Mouse (Mus musculus) brain, embryonic 14.5 days (tissue): ENCODE results near the gene Gm3543. TPM values are rescaled to one million over a fixed set of nuclear protein-coding genes. Genes with fewer than 3 reads are reported as not detected.
"Not testable (repeated sequence)": the region's sequence is repeated elsewhere in the genome, so short reads cannot be mapped to it uniquely, and the experiment has no call there.

Experiments
- DNase-seq: peaks from one replicate; pipeline ENCODE4 v3.0.0-alpha.2; 2011; ENCODE audit warnings: low read depth
- polyA plus RNA-seq: library from polyadenylated mRNA; depleted of rRNA; stranded (reverse); fragments of >200 nt; gene quantifications from 2 replicates; pipeline ENCODE4 v1.2.3, GENCODE M21; 2012; rRNA removed

Gene Gm3543
- not detected in 2 replicates for polyA plus RNA-seq

- not testable (repeated sequence) for DNase-seq
These were observed at the start of gene Gm3543 for GRCm38 (mm10) chr14:41983225-41983624. TSS of gene Gm3543 (minus strand) at chr14:41983325.

DNA sequence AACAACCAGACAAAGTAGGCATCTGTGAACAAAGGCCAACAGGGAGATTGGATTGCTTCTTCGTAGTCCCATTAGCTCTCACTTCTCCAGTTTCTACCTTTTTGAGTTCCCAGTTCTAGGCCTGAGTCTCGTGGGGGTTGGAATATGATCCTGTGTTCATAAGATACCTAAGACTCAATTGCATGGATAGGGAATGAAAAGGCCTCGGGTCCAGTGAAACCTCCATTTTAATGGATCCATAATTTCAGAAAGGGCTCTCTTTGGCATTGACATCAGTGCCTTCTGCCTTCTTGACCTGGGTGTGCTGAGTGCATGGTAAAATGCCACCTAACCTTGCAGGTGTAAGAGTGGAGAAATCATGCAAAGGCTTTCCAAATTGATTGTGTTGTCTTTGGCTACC lies 14.5 kb downstream of the Gm3543 start:
- DNase-seq, result not testable (repeated sequence)

DNA sequence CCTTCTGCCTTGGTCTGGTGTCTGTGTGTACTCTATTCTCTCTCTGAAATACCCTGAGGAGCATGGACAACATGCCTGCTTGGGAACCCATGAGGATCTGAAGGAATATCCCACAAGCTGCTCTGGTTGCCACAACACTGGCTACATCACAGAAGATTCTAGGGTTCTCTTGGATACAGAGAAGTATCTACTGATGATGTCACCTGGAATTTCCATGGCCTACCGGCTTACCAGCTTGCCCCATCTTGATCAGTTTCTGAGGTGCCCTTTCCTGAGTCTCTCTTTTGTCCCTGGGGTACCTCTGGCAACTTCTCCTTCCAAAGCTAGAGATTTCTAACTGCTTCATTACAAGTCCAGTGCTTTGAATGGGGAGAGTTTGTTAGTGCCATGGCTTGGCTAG lies 15.3 kb downstream of the Gm3543 start, which contains the start of gene Gm6401:
Gene Gm6401, minus strand, starts transcription at position 101 of the 400 bp plus-strand sequence.
- DNase-seq, result not testable (repeated sequence)

DNA sequence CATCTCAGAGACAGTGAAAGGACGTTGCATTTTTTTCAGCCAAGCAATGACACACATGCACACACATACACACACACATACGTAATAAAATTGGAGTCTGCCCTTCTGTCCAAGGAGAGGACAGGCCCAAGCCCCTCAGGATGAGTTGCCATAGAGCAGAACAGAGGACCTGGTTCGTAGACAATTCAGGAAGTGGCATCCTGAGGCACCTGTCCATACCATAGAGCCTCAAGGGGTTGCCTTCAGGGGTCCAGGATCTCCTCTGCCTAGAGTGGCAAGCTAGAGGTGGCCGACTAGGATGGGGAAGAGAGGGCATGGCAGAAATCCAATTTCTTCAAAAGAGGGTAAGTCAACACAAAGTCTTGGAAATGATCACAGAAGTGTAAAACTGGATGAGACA lies 19.0 kb downstream of the Gm3543 start:
- not testable (repeated sequence) for DNase-seq

DNA sequence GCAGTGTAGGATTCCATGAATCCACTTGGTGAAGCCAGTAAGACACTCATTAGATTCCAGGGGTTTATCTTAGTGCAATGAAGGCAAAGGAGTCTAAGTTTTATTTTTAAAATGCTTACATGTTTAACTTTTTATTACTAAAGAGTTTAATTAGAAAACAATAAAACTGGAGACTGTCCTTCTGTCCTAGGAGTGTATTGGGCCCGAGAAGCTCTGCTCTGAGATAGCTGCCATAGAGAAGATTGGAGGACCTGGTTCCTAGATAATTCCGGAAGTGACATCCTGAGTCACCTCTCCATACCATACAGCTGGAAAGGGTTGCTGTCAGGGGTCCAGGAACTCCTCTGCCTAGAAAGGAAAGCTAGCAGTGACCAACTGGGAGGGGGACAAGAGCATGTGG lies 39.4 kb downstream of the Gm3543 start, which contains the start of gene 1700024B05Rik:
Gene 1700024B05Rik, plus strand, starts transcription at position 301 of the 400 bp plus-strand sequence.
- DNase-seq, result not testable (repeated sequence)

Other genes starting within 250 kb of the Gm3543 start
- gene Gm7929, start 232.7 kb downstream of the Gm3543 start, polyA plus RNA-seq, result not detected in 2 replicates
- gene Gm47189, start 210.9 kb downstream of the Gm3543 start, polyA plus RNA-seq, result not detected in 2 replicates
- not detected in 2 replicates for gene Gm7980, start 76.0 kb downstream of the Gm3543 start, polyA plus RNA-seq
- not detected in 2 replicates for gene 1700049E17Rik1, start 58.4 kb downstream of the Gm3543 start, polyA plus RNA-seq
- gene 1700024B05Rik, start 39.3 kb downstream of the Gm3543 start, polyA plus RNA-seq, result not detected in 2 replicates
- not detected in 2 replicates for gene Gm6401, start 15.4 kb downstream of the Gm3543 start, polyA plus RNA-seq
- gene Gm7951, start 134.0 kb upstream of the Gm3543 start, polyA plus RNA-seq, result not detected in 2 replicates
- not detected in 2 replicates for gene Gm17027, start 179.3 kb upstream of the Gm3543 start, polyA plus RNA-seq
- gene Gm3573, start 207.5 kb upstream of the Gm3543 start, polyA plus RNA-seq, result not detected in 2 replicates